Mouse (Mus musculus) layer of hippocampus, postnatal 36 days (tissue): ENCODE results near the gene Unk. TPM values are rescaled to one million over a fixed set of nuclear protein-coding genes. Genes with fewer than 3 reads are reported as not detected.
"Not testable (repeated sequence)": the region's sequence is repeated elsewhere in the genome, so short reads cannot be mapped to it uniquely, and the experiment has no call there.

ENCODE experiments used
- DNase-seq, 2 experiments: peaks; one replicate each; pipeline ENCODE4 v3.0.0; 2022
- total RNA-seq, 2 experiments: library from RNA; stranded (reverse); gene quantifications; 2 replicates each; pipeline ENCODE4 v1.2.3; 2021

Gene Unk
- total RNA-seq, 2 experiments from 2014 or later, result 19.4 to 21.9 TPM

- DNase-seq, result no peak
These were observed 58.7 kb downstream of the Unk start for GRCm38 (mm10) chr11:116088741-116089394.

GRCm38 (mm10) chr11:116089545-116089944 lies 59.4 kb downstream of the Unk start:
- no peak for DNase-seq

- no peak for DNase-seq
These were observed 61.5 kb downstream of the Unk start for GRCm38 (mm10) chr11:116091591-116091990.

- DNase-seq, result not testable (repeated sequence)
These were observed 62.8 kb downstream of the Unk start for GRCm38 (mm10) chr11:116092959-116093358.

- DNase-seq, result no peak
These were observed 63.8 kb downstream of the Unk start for GRCm38 (mm10) chr11:116093771-116094565.

- DNase-seq, result no peak
These were observed 65.5 kb downstream of the Unk start for GRCm38 (mm10) chr11:116095573-116095972.

- DNase-seq, result no peak
These were observed 66.3 kb downstream of the Unk start for GRCm38 (mm10) chr11:116096213-116097108.

- no peak for DNase-seq
These were observed 68.8 kb downstream of the Unk start for GRCm38 (mm10) chr11:116098711-116099460.

GRCm38 (mm10) chr11:116099462-116099861 lies 69.3 kb downstream of the Unk start:
- DNase-seq, result no peak

- DNase-seq, result no peak
These were observed 70.3 kb downstream of the Unk start for GRCm38 (mm10) chr11:116100385-116100784.

GRCm38 (mm10) chr11:116100839-116101238 lies 70.7 kb downstream of the Unk start:
- DNase-seq, result no peak

- DNase-seq, result no peak
These were observed 71.8 kb downstream of the Unk start for GRCm38 (mm10) chr11:116101931-116102381.

- DNase-seq, result no peak
These were observed 72.3 kb downstream of the Unk start for GRCm38 (mm10) chr11:116102472-116102871.

GRCm38 (mm10) chr11:116103572-116103971 lies 73.5 kb downstream of the Unk start:
- no peak for DNase-seq

- no peak for DNase-seq
These were observed 74.0 kb downstream of the Unk start for GRCm38 (mm10) chr11:116104006-116104646.

- DNase-seq, result no peak
These were observed 74.9 kb downstream of the Unk start for GRCm38 (mm10) chr11:116105065-116105464.

- no peak for DNase-seq
These were observed 76.2 kb downstream of the Unk start for GRCm38 (mm10) chr11:116106154-116106962.

GRCm38 (mm10) chr11:116106963-116107776 lies 77.0 kb downstream of the Unk start:
- DNase-seq, result no peak

- no peak for DNase-seq
These were observed 77.7 kb downstream of the Unk start for GRCm38 (mm10) chr11:116107777-116108285.
